Mouse (Mus musculus) limb, embryonic 14.5 days (tissue): ENCODE results near the gene Emc8. TPM values are rescaled to one million over a fixed set of nuclear protein-coding genes. Genes with fewer than 3 reads are reported as not detected.

Experiments
- ATAC-seq: fragments of 200-750 bp; cut with Nextera tagmentation; 2 replicates; pipeline ENCODE4 v1.8.0; 2017; ENCODE audit warnings: low read depth, moderate number of reproducible peaks, moderate TSS enrichment; ENCODE audit not compliant: low FRiP score
- DNase-seq: peaks from one replicate; pipeline ENCODE4 v3.0.0-alpha.2; 2015; ENCODE audit warnings: low spot score
- H3K27ac ChIP-seq: fragments of 300-500 bp; sonication (generic); replicated peaks from 2 replicates; pipeline ENCODE4 v1.5.1; 2014; ENCODE audit warnings: low read depth, mild to moderate bottlenecking, low read length, moderate library complexity, mixed read lengths
- H3K27me3 ChIP-seq: fragments of 300-500 bp; sonication (generic); 2 replicates; pipeline ENCODE4 v1.6.1; 2014; ENCODE audit warnings: low read length, mixed read lengths; ENCODE audit not compliant: control insufficient read depth, insufficient read depth
- H3K36me3 ChIP-seq: fragments of 300-500 bp; sonication (generic); 2 replicates; pipeline ENCODE4 v1.6.1; 2014; ENCODE audit warnings: mild to moderate bottlenecking, low read length, moderate library complexity, mixed read lengths; ENCODE audit not compliant: control insufficient read depth, insufficient read depth
- H3K4me1 ChIP-seq: fragments of 300-500 bp; sonication (generic); 2 replicates; pipeline ENCODE4 v1.6.1; 2014; ENCODE audit warnings: antibody characterized with exemption, low read length, mixed read lengths; ENCODE audit not compliant: control insufficient read depth, insufficient read depth
- H3K4me2 ChIP-seq: fragments of 300-500 bp; sonication (generic); replicated peaks from 2 replicates; pipeline ENCODE4 v1.6.1; 2014; ENCODE audit warnings: low read depth, mild to moderate bottlenecking, low read length, moderate library complexity; ENCODE audit not compliant: severe bottlenecking
- H3K4me3 ChIP-seq: fragments of 300-500 bp; sonication (generic); replicated peaks from 2 replicates; pipeline ENCODE4 v1.5.1; 2014; ENCODE audit warnings: low read length
- H3K9ac ChIP-seq: fragments of 300-500 bp; sonication (generic); 2 replicates; pipeline ENCODE4 v1.6.1; 2014; ENCODE audit warnings: mild to moderate bottlenecking, low read depth, low read length, moderate library complexity; ENCODE audit not compliant: severe bottlenecking
- H3K9me3 ChIP-seq: fragments of 300-500 bp; sonication (generic); 2 replicates; pipeline ENCODE4 v1.6.1; 2016; ENCODE audit warnings: low read length; ENCODE audit not compliant: control insufficient read depth
- POLR2A ChIP-seq: fragments of 200-500 bp; IDR thresholded peaks from 2 replicates; pipeline ENCODE4 v1.8.0; 2012; ENCODE audit warnings: inconsistent platforms, mild to moderate bottlenecking, moderate library complexity, borderline replicate concordance; ENCODE audit not compliant: insufficient read depth, insufficient read length; ENCODE audit errors: extremely low read depth
- WGBS: fragments of 180-500 bp; shearing (Covaris S2); extraction: QIAGEN DNeasy Blood & Tissue Kit; methylation state at CpG from one replicate; pipeline ENCODE4 v1.1.7; 2014; 5-methylcytosine and 5-hydroxymethylcytosine counted together
- polyA plus RNA-seq, 2 experiments: library from polyadenylated mRNA; depleted of rRNA in 1 of 2; stranded (reverse) in 1 of 2; unstranded in 1 of 2; fragments of >200 nt; fragmentation: Nextera tagmentation in 1 of 2; extraction: Ambion mirVana in 1 of 2; gene quantifications; 2 replicates each; pipeline versions ENCODE4 v1.2.1 to v1.2.3; 2012 to 2014

Gene Emc8
- polyA plus RNA-seq, 2 experiments = 109 to 238 TPM

DNA sequence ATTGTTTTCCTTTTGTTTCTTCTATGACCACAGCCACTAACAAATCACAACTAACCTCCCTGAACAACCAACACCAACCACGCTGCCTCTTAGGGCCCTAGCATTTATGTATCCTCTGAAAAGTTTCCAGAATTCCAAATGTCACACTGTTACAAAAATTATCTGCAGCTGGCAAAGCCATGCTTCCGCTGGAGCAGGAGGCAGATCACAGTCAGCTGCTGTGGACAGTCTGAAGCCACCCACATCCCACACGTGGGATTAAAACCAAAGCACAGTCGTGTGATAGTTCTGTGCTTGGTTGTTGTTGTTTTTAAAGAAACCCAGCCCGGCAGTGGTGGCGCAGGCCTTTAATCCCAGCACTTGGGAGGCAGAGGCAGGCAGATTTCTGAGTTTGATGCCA is 30.7 kb upstream of the Emc8 start:
- 66% methylated on average over 6 of the region's 6 CpGs for WGBS
- no peak overlapping the region for H3K27ac ChIP-seq
- ATAC-seq = no peak

DNA sequence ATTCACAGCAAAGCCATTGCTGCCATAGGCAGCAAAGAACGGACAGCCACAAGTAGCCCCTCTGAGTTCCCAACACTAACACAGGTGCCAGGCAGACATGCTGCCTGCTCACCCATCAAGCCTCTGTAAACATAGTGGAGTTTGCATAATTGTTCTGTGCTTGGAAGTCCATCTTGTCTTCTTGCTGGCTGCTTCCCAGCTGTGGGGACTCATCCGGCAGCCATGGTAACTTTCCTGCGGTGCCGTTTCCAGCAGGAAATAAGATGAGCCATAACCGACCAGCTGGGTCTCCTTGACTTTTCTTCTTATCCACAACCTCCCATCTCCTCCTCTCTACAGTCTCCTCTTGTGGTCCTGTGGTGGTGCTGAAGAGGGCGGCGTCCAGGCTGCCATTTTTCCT is 30.1 kb upstream of the Emc8 start:
- no peaks in the 10 kb centered on the region for H3K9me3 ChIP-seq
- 91% methylated on average over 7 of the region's 7 CpGs for WGBS
- H3K4me1 ChIP-seq = peaks cover 6% of the 10 kb centered on the region; the same call in 1 of the 2 replicates
- no peak overlapping the region for H3K27ac ChIP-seq
- ATAC-seq (no peak), DNase-seq (no peak)
- no peak for TF ChIP-seq POLR2A
- no peaks in the 10 kb centered on the region for H3K36me3 ChIP-seq
- no peaks in the 10 kb centered on the region for H3K27me3 ChIP-seq
- no peak overlapping the region for H3K4me3 ChIP-seq
- no peak overlapping the region for H3K4me2 ChIP-seq
- no peak overlapping the region for H3K9ac ChIP-seq

More for the DNA sequence above, 30.7 kb upstream of the Emc8 start:
- Histone ChIP-seq H3K9ac (no peak overlapping the region), H3K27me3 (no peaks in the 10 kb centered on the region), H3K4me3 (no peak overlapping the region), H3K4me1 (peaks cover 3% of the 10 kb centered on the region; the same call in 1 of the 2 replicates), H3K9me3 (no peaks in the 10 kb centered on the region), H3K36me3 (no peaks in the 10 kb centered on the region), H3K4me2 (no peak overlapping the region)
- DNase-seq = no peak
- no peak for TF ChIP-seq POLR2A

DNA sequence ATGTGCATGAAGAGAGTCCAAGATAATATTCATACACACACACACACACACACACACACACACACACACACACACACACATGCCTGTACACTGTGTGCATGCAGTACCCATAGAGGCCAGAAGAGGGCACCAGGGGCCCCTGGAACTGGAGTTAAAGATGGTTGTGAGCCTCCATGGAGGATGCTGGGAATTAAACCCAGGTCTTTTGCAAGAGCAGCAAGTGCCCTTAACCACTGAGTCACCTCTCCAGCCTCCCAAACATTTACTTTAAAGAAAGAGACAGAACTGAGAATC is 29.6 kb upstream of the Emc8 start:
- no peak for TF ChIP-seq POLR2A
- peaks cover 6% of the 10 kb centered on the region; the same call in 1 of the 2 replicates for H3K4me1 ChIP-seq
- no peaks in the 10 kb centered on the region for H3K36me3 ChIP-seq
- H3K27me3 ChIP-seq = no peaks in the 10 kb centered on the region
- H3K4me3 ChIP-seq = no peak overlapping the region
- no peak overlapping the region for H3K4me2 ChIP-seq
- no peak overlapping the region for H3K9ac ChIP-seq
- ATAC-seq = no peak
- H3K27ac ChIP-seq = no peak overlapping the region
- DNase-seq = no peak
- no peaks in the 10 kb centered on the region for H3K9me3 ChIP-seq

DNA sequence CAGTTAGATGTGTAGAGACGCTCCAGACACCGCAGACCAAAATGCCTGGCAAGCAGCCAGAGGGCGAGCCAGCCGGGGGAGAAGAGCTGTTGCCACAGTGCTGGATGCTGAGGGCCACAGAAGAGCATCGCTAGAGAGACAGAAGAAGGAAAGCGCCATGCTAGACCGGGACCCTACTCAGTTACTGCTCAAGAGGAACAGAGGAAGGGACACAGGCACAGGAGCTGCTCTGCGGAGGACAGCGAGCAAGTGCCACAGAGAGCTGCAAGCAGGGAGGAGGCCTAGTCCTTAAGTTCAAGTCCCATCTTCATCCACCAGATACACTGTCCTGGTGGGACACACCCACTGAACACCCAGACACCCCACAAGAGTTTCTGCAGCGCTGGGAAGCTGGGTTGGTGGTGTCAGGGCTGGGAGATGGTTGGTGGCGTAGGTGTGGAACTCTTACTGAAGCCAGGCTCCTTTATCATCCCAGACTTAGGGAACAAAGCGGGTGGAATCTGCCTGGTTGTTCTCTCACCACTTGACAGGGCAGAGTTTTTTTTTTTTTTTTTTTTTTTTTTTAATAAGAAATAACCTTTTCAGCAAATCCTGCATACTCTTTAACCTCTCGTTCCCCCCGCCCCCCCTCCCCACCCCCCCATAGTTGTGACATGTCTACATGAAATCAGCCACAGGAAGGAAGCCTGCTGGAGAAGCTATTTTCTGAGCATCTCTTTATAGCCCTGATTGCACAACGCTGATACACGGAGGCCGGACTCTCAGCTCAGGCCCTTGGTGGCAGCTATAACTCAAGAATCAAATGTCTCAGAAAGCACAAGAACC is 29.0 kb upstream of the Emc8 start:
- DNase-seq (no peak), ATAC-seq (no peak)
- H3K36me3 ChIP-seq = no peaks in the 10 kb centered on the region
- no peaks in the 10 kb centered on the region for H3K9me3 ChIP-seq
- 72% methylated on average over 17 of the region's 17 CpGs for whole genome bisulfite sequencing
- H3K4me3 ChIP-seq = no peak overlapping the region
- no peak overlapping the region for H3K9ac ChIP-seq
- no peak for TF ChIP-seq POLR2A
- peaks cover 6% of the 10 kb centered on the region; the same call in 1 of the 2 replicates for H3K4me1 ChIP-seq
- no peaks in the 10 kb centered on the region for H3K27me3 ChIP-seq
- no peak overlapping the region for H3K27ac ChIP-seq
- H3K4me2 ChIP-seq = no peak overlapping the region

DNA sequence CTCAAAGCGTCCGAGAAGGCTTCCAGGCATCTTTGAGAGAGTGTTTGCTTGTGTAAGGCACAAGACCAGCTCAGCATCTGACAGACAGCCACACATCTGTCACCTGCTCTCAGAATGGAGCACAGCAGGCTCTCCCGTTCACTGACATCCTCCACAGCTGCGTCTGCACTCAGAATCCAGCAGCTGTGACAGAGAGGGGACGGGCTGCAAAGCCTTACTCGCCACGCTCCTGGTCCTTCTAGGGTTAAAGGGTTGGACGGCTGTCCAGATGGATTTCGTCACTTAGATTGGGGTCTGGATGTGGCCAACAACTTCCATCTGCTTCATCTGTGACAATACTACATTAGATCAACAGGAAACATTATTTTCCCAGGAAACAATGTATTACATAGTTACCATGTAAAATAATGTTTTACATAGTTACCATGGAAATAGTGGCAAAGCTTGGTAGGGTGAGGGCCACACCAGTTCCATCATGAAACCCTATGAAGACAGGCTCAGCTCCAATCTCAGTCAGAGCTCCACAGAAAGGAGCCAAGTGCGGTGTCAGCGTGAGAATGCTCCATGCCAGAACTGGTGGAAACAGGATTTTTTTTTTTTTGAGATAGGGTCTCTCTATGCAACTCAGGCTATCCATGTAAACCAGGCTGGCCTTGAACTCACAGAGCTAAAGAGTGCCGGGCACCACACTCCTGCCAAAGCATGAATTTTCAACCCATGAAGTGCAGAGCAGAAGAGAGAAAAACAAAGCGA is 28.2 kb upstream of the Emc8 start:
- DNase-seq = peak; percentile 56
- 38% methylated on average over 13 of the region's 13 CpGs for WGBS

More for the DNA sequence above, 28.2 kb upstream of the Emc8 start:
- Histone ChIP-seq H3K4me1 (peaks cover 6% of the 10 kb centered on the region; the same call in 1 of the 2 replicates), H3K27ac (no peak overlapping the region), H3K27me3 (no peaks in the 10 kb centered on the region), H3K4me2 (no peak overlapping the region), H3K4me3 (no peak overlapping the region), H3K9me3 (no peaks in the 10 kb centered on the region), H3K9ac (no peak overlapping the region), H3K36me3 (no peaks in the 10 kb centered on the region)
- ATAC-seq = peak; percentile 38; the same call in 1 of the 2 replicates
- no peak for TF ChIP-seq POLR2A
